Mouse (Mus musculus) liver, adult 2 months (tissue): ENCODE measurements around the gene Lypd9. TPM values are rescaled to one million over a fixed set of nuclear protein-coding genes. Genes with fewer than 3 reads are reported as not detected.
"Not testable (repeated sequence)": the region's sequence is repeated elsewhere in the genome, so short reads cannot be mapped to it uniquely, and the experiment has no call there.

ENCODE experiments used
- DNase-seq: peaks from one replicate; pipeline ENCODE4 v3.0.0-alpha.2; 2011; ENCODE audit warnings: low read depth, low spot score; ENCODE audit errors: extremely low read depth
- H3K27ac ChIP-seq: fragments of 200-500 bp; replicated peaks from 2 replicates; pipeline ENCODE4 v1.5.1; 2012; ENCODE audit warnings: low read depth, mild to moderate bottlenecking, control low read depth, inconsistent platforms, low read length; ENCODE audit not compliant: insufficient read depth
- H3K27me3 ChIP-seq: fragments of 200-500 bp; 2 replicates; pipeline ENCODE4 v1.6.1; 2012; ENCODE audit warnings: mild to moderate bottlenecking, moderate library complexity, low read length, inconsistent platforms; ENCODE audit not compliant: control insufficient read depth, insufficient read depth
- H3K36me3 ChIP-seq: fragments of 200-500 bp; 2 replicates; pipeline ENCODE4 v1.6.1; 2012; ENCODE audit warnings: low read length, inconsistent platforms; ENCODE audit not compliant: control insufficient read depth, insufficient read depth
- H3K4me1 ChIP-seq: fragments of 200-500 bp; 2 replicates; pipeline ENCODE4 v1.6.1; 2011; ENCODE audit warnings: low read length; ENCODE audit not compliant: control insufficient read depth, insufficient read depth
- H3K4me3 ChIP-seq: fragments of 200-500 bp; 2 replicates; pipeline ENCODE4 v1.5.1; 2011; ENCODE audit warnings: low read depth, mild to moderate bottlenecking, control low read depth, low read length, moderate library complexity; ENCODE audit not compliant: insufficient read depth
- H3K79me2 ChIP-seq: fragments of 200-500 bp; 2 replicates; pipeline ENCODE4 v1.6.1; 2012; ENCODE audit warnings: inconsistent platforms, mild to moderate bottlenecking, low read length, moderate library complexity; ENCODE audit not compliant: control insufficient read depth, insufficient read depth
- H3K9ac ChIP-seq: fragments of 200-500 bp; 2 replicates; pipeline ENCODE4 v1.6.1; 2012; ENCODE audit warnings: low read depth, mild to moderate bottlenecking, control low read depth, inconsistent platforms, low read length
- CTCF ChIP-seq: fragments of 200-500 bp; IDR thresholded peaks from 2 replicates; pipeline ENCODE4 v1.5.1; 2011; ENCODE audit warnings: low read depth, low read length, control low read depth
- POLR2A ChIP-seq: fragments of 200-500 bp; IDR thresholded peaks from 2 replicates; pipeline ENCODE4 v1.6.1; 2011; ENCODE audit warnings: low read length, control low read depth; ENCODE audit not compliant: insufficient read depth; ENCODE audit errors: extremely low read depth
- WGBS: fragments of 180-500 bp; shearing (Covaris S2); methylation state at CpG from one replicate; pipeline ENCODE4 v1.1.7; 2018; 5-methylcytosine and 5-hydroxymethylcytosine counted together
- polyA plus RNA-seq: library from polyadenylated mRNA; depleted of rRNA; stranded (reverse); fragments of >200 nt; gene quantifications from 2 replicates; pipeline ENCODE4 v1.2.3, GENCODE M21; 2012; rRNA removed
- total RNA-seq: library from RNA; depleted of rRNA; stranded (reverse); fragments of >200 nt; gene quantifications from 2 replicates; pipeline ENCODE4 v1.2.3, GENCODE M21; 2014; rRNA removed

Gene Lypd9
- total RNA-seq (not detected in 2 replicates), polyA plus RNA-seq (not detected in 2 replicates)

DNA sequence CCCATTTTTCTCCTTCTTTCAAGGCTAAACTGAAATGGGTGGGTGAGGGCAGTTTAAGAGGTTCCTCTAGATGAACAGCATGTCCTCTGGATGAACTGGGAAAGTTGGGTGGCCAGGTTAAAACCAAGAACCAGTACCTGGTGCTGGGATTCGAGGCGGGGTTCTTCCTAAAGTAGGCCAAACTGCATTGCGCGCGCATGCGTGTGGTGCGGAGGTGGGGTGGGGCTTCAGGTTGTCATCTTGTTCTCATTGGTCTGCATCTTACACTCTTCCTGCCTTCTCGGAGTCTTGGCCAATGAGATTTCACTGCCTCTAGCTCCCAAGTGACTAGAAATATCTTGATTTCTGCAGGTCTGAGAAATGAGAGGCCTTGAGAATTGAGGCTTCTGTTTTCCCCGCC is at the start of gene Lypd9:
TSS of gene Lypd9 (minus strand) at position 165 of the 400 bp plus-strand sequence.
- Histone ChIP-seq H3K79me2 (no peaks in the 10 kb centered on the region), H3K9ac (no peak within 1 kb of the TSS), H3K27me3 (no peaks in the 10 kb centered on the region), H3K36me3 (no peaks in the 10 kb centered on the region), H3K4me1 (no peaks in the 10 kb centered on the region), H3K4me3 (no peak within 1 kb of the TSS), H3K27ac (no peak within 1 kb of the TSS)
- WGBS = 91% methylated on average over 9 of the region's 9 CpGs
- TF ChIP-seq CTCF = no peak
- TF ChIP-seq POLR2A = no peak
- no peak for DNase-seq

DNA sequence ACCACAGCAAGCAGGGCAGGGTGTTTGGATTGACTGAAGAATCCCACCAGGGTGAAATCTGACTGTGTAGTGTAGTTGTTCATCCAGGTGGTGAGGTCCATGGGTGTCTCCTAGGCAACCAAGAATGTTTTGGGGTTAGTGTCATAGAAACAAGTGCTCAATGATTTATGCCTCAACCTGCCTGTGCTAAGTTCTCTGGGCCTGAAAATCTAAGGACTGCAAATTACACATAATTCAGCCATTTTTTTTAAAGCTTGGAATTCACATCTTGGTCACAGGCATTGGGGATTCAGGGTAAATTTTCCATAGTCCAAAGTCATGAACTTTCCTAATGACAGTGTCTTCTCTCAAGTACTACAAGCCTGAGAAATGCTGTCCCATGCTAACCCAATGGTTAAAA is 49.7 kb upstream of the Lypd9 start, which contains the start of gene Olfr331:
TSS of gene Olfr331 (minus strand) at position 101 of the 400 bp plus-strand sequence.
- not testable (repeated sequence) for H3K36me3 ChIP-seq, H3K79me2 ChIP-seq, DNase-seq, H3K9ac ChIP-seq, H3K27ac ChIP-seq, H3K27me3 ChIP-seq, H3K4me3 ChIP-seq, H3K4me1 ChIP-seq

DNA sequence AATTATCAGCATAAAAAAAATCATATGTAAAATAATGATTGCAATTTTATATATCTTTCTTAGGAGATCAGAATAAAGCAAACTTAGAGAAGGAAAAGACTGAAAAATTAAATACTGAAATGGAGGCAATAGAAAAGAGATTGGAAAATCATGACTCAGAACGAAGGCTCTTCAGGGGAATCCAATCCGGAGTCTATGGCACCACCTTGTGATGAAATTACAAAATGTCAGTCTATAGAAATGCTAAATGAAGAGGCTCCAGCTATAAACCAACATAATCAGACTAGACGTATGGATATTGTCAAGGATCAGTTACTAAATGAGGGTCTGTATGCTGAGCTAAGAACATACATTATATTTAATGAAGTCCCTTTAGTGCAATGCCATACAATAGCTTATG is 46.6 kb upstream of the Lypd9 start:
- Histone ChIP-seq H3K27ac (no peak overlapping the region), H3K4me1 (no peaks in the 10 kb centered on the region), H3K4me3 (no peak overlapping the region), H3K9ac (no peak overlapping the region), H3K27me3 (no peaks in the 10 kb centered on the region), H3K79me2 (no peaks in the 10 kb centered on the region), H3K36me3 (no peaks in the 10 kb centered on the region)
- no peak for DNase-seq
- TF ChIP-seq CTCF (no peak), POLR2A (no peak)
- WGBS = 51% methylated on average over 3 of the region's 3 CpGs

DNA sequence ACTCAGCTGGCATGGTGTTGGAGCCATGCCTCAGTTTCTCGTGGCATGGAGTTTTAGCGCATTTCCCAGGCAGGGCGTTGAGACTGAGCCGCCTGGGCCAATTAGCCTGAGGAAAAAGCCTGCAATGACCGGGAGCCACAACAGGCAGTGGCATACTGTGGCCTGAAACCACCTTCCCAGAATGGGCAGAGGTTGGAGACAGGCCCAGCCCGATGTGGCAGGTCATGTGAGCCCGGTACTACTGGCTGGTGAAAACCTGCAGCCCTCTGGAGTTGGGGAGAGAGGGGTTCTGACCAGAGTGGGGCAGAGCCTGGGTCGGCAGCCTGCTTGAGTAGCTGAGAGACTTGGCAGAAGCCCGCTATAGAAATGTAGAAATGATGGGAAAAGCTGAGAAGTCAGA is 46.0 kb upstream of the Lypd9 start:
- Histone ChIP-seq H3K79me2 (no peaks in the 10 kb centered on the region), H3K4me1 (no peaks in the 10 kb centered on the region), H3K27me3 (no peaks in the 10 kb centered on the region), H3K9ac (no peak overlapping the region), H3K27ac (no peak overlapping the region), H3K36me3 (no peaks in the 10 kb centered on the region), H3K4me3 (no peak overlapping the region)
- 87% methylated on average over 9 of the region's 9 CpGs for WGBS
- TF ChIP-seq POLR2A = no peak
- TF ChIP-seq CTCF = no peak
- no peak for DNase-seq

DNA sequence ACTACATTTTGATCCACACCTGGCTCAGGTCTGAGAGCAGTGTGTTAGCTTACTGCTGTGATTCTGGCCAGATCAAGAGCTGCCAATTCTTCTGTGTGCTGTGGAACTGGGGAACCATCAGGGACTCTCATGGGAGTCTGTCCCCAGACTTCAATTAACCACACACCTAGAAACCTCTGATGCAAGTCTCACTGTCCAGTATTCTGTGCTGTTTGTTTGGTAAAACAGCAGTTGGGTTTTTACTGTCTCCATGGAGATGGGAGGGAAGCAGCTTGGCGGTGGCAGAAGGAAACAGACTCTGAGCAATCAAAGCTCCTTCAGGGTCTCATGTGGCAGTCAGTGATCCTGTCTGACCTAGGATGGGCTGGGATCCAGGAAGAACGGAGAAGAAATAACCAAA is 39.7 kb upstream of the Lypd9 start, which contains the start of gene Olfr332:
TSS of gene Olfr332 (minus strand) at position 101 of the 400 bp plus-strand sequence.
- WGBS = 83% methylated on average over 2 of the region's 2 CpGs
- H3K79me2 ChIP-seq = no peaks in the 10 kb centered on the region

DNA sequence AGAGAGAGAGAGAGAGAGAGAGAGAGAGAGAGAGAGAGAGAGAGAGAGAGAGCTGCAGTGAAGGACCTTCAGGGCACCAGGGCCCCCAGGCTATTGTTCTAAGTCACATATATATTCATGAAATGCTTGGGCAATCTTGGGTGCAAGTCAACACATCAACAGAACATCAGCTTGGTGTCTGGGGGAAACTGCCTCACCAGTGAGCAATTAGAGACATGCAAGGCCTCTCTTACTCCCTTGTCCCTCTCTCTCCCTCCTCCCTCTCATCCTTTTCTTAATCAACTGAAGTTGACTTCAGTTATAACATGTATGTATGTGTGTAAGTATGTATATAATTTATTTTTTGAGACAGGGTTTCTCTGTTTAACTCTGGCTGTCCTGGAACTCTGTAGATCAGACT is 9.4 kb upstream of the Lypd9 start, which contains the start of gene Olfr30:
TSS of gene Olfr30 (minus strand) at position 101 of the 400 bp plus-strand sequence.
- H3K4me1 ChIP-seq = no peaks in the 10 kb centered on the region
- H3K36me3 ChIP-seq = no peaks in the 10 kb centered on the region
- TF ChIP-seq POLR2A = no peak
- TF ChIP-seq CTCF = no peak
- no peak within 1 kb of the TSS for H3K9ac ChIP-seq
- no peak within 1 kb of the TSS for H3K27ac ChIP-seq
- no peak within 1 kb of the TSS for H3K4me3 ChIP-seq
- DNase-seq = no peak
- no peaks in the 10 kb centered on the region for H3K27me3 ChIP-seq
- H3K79me2 ChIP-seq = no peaks in the 10 kb centered on the region

More for the DNA sequence above, 39.7 kb upstream of the Lypd9 start, which contains the start of gene Olfr332:
- DNase-seq = no peak
- Histone ChIP-seq H3K9ac (no peak within 1 kb of the TSS), H3K36me3 (no peaks in the 10 kb centered on the region), H3K27me3 (peaks cover 2% of the 10 kb centered on the region; the same call in 1 of the 2 replicates), H3K4me3 (no peak within 1 kb of the TSS), H3K4me1 (no peaks in the 10 kb centered on the region), H3K27ac (no peak within 1 kb of the TSS)
- TF ChIP-seq POLR2A = no peak
- no peak for TF ChIP-seq CTCF
